Mouse (Mus musculus) megakaryocyte, adult 5-6 weeks (primary cell): ENCODE measurements around the gene Cacng5. TPM values are rescaled to one million over a fixed set of nuclear protein-coding genes. Genes with fewer than 3 reads are reported as not detected.

Source experiments
- ATAC-seq: 2 replicates; pipeline ENCODE4 v1.8.0; 2016; ENCODE audit warnings: mild to moderate bottlenecking, inconsistent platforms; ENCODE audit not compliant: poor library complexity, severe bottlenecking
- total RNA-seq, 2 experiments: library from RNA; stranded (forward) in 1 of 2; stranded (reverse) in 1 of 2; fragments of 153-499, 151-499 nt in 1 of 2; fragments of 221-1000, 200-1000 nt in 1 of 2; gene quantifications; 2 replicates each; pipeline versions ENCODE4 v1.2.3 to v1.2.4; 2015 to 2017

Gene Cacng5
- not detected in 2 replicates for total RNA-seq (2015)
- not detected in 2 replicates for total RNA-seq (2017)

DNA sequence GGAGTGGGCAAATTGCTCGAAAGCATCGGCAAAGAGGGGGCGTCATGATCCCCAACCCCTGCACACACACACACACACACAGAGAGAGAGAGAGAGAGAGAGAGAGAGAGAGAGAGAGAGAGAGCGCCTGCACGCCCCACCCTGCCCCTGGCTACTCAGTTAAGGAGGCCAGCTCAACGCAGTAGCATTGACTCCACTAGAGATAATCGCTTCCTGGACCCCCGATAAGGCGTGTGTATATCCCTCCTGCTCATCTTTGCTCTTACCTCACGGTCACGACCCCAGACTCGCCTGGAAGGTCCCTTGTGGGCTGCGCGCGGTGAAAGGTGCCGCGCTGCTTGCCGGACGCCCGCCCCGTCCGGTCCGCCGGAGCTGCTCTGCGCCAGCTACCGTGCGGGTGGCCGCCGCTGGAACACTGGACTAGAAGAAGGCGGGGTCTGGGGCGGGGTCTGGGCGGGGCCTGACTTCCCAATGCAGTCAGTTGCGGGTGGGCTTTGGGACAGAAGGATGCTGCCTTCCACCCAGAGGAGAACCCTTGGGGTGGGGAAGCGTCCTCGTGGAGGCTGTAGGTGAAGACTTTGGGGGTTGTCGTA is at the start of gene Cacng5:
Gene Cacng5 (minus strand): TSS at position 422 of the 593 bp plus-strand sequence.
- ATAC-seq, result no peak

DNA sequence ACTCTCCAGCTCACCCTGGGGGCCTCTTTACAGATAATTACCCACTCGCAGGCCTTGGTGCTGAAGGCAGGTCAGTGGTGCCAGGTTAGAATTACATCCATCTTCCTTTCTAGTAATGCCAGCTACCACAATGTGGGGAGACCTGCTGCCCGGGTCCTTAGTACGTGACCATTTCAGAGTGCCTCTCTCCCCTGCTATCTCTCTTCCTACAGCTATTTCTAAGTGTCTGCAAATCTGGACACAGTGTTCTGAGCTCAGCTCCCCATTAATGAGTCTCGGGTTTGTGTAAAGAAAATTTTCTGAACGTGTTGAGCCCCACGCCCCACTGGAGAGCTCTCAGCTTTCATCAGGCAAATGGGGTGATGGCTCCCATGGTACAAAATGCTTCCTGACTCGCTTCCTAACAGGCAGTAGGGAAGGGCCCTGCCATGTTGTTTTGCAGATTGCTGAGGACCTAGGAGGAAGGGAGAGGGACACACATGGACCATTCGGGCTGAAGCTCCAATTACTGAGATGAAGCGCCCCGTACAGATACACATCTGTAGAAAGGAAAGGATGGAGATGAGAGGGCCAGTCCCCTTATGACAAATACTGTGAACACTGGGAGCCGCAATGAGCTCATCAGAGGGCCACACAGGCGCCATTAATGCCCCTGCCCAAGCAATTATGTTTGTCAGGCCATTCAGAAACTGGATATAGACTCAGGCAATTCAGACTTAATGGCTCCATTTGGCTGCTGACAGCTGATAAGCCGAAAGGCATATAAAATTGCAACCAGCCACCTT is 42.9 kb upstream of the Cacng5 start:
- ATAC-seq, result no peak

DNA sequence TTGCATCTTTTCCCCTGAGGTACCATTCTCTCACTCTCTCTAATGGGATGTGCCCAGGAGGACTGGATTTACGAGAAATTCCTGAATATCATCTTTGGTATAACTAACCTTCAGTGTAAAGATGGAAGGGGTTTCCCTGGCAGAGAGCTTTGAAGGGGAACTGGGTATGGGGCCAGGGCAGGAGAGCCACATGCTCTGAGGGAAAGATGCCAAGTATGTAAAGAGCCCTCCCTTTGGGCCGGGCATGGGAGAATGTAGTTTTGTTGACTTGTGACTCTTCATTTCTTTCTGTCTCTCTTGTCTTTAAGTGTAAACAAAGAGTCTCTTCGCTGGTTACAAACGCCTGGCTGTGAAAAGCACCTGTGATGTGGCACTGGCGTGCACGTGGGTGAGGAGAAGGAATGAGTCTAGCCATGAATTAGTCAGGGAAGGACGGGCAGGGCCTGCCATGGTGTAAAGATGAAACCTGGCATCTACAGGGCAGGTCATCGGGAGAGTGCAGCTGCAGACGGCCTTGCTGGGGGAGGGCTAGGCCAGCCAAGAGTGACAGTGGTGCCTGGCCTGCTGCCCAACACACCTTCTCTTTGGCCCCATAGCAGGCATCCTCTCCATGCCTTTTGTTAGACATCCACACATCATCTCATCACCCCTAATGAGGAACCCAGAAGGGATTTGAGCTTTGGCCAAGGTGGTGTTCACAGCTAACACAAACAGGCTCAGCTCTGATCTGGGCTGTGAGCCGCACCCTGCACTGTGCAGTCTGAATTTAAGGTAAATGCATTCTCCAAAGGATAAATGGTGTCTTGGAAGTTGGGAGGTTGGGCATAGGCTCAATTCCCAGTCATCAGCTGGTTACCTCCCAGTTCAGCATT is 40.6 kb upstream of the Cacng5 start:
- ATAC-seq, result no peak

- ATAC-seq, result no peak
These were observed 36.6 kb upstream of the Cacng5 start for GRCm38 (mm10) chr11:107951431-107951830.

- no peak for ATAC-seq
These were observed 35.8 kb upstream of the Cacng5 start for GRCm38 (mm10) chr11:107950658-107951057.

- ATAC-seq, result no peak
These were observed 35.4 kb upstream of the Cacng5 start for GRCm38 (mm10) chr11:107950211-107950610.

- ATAC-seq, result no peak
These were observed 33.1 kb upstream of the Cacng5 start for GRCm38 (mm10) chr11:107947951-107948350.

DNA sequence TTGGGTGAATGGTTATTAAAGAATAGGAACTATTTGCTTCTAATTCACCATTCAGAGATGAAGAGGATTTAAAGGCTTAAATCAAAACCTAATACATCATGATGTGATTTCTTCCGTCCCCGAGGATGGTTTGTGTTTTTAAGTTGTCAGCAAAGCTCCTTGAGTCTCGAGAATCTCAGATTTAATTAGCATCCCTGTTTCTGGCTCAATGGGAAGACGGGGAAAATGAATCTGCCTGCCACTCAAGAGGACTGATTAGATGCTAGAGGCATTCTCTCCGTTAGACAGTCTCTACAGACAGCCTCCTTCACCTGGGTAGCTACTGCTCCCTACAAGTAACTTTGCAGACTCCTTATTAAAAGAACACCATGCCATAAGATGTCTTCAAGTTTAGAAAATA is 32.0 kb upstream of the Cacng5 start:
- ATAC-seq, result no peak

DNA sequence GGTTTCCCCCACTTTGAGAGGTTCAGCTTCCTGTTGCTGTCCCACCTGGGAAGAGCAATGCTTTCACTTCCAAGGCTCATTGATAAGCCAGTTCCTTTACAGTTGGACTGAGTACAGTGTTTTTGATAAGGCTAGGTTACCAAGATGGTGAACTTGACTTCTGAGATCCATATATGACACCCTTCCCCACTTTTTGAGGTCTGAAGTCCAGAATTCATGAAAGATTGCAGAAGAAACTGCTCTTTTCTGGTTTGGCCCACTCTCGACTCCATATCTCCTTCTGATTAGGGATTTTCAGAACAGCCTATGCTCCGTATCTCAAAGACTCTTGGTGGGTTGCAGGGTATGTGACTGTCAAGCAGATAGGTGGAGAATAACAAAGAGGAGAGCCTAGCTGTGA is 22.1 kb upstream of the Cacng5 start:
- no peak for ATAC-seq

GRCm38 (mm10) chr11:107931721-107932120 is 16.9 kb upstream of the Cacng5 start:
- ATAC-seq, result no peak

DNA sequence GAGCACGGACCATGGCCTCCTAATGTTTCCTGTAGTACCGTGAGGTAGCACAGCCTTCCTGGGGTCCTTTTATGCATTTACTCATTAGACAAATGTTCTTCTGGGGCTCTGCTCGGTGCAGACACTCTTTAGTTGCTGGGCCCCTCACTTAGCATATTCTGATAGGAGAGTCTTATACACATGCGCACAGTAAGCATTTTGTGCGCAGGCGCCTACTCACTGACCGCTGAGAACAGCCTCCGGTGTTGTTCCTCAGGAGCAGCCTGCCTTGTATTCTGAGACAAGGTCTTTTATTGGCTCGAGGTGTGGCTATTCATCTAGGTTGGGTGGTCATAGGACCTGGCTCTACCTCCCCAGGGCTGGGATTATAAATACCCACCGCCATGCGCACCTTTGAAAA is 16.4 kb upstream of the Cacng5 start:
- no peak for ATAC-seq

- ATAC-seq, result no peak
These were observed 14.9 kb upstream of the Cacng5 start for GRCm38 (mm10) chr11:107929712-107930111.

DNA sequence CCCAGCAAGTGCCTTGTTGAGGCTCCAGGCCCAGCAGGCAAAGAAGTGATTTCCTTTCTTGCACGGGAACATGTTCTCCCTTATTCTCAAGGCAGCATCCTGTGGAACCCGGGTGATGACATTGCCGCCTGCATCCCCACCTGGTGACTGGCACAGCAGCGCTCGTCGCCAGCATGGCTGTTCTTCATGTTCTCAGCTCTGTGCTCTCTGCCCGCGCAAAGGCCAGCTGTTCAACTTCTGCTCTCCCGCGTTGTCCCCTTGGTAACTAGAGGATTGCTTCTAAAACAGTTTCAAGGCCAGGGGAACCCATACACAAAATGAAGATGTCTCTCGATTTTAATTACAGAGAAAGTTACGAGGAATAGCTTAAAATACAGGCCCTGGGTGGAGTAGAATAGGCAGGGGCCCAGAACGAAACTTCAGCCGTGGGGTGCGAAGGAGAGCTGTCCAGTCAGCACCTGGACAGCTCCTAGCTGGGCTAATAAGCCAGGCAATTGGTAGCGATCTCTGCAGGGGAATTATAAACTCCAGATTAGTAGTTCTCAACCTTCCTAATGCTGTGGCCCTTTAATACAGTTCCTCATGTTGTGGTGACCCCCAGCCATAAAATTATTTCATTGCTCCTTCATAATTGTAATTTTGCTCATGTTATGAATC is 5.1 kb upstream of the Cacng5 start:
- ATAC-seq, result no peak

GRCm38 (mm10) chr11:107917721-107918235 is 2.9 kb upstream of the Cacng5 start:
- no peak for ATAC-seq

GRCm38 (mm10) chr11:107913317-107913716 is 1.5 kb downstream of the Cacng5 start:
- ATAC-seq, result no peak

- ATAC-seq, result no peak
These were observed 9.5 kb downstream of the Cacng5 start for GRCm38 (mm10) chr11:107905364-107905763.

GRCm38 (mm10) chr11:107903966-107904605 is 10.8 kb downstream of the Cacng5 start:
- ATAC-seq, result no peak

DNA sequence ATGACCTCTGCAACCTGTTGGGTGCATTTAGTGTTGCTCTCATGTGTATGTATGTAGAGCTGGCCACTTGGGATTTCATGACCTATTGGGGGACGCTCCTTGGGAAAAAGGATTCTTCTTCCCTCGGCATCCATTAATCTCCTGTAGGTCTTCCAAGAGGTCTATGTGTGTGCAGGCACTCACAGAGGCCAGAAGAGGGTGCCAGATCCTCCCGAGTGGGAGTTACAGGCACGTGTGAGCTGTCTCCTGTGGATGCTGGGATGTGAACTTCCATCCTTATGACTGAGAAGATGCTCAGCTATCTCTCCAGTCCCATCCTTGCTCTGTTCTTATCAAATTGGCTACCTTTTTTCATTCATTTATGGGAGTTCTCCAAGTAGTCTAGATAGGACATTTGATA is 14.4 kb downstream of the Cacng5 start:
- no peak for ATAC-seq

DNA sequence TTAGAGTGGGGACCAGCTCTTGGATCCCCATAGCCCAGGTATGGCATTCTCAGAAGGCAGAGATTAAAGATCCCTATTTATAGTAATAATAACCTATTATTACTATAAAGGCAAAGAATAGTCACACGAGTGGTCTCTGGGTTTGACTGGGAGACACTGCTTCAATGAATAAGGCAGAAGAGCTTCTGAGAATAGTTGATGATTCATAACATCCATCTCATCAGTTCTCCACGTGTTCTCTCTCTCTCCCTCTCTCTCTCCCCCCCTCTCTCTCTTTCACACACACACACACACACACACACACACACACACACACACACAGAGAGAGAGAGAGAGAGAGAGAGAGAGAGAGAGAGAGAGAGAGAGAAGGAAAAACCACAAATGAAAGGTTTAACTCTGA is 16.2 kb downstream of the Cacng5 start:
- no peak for ATAC-seq

DNA sequence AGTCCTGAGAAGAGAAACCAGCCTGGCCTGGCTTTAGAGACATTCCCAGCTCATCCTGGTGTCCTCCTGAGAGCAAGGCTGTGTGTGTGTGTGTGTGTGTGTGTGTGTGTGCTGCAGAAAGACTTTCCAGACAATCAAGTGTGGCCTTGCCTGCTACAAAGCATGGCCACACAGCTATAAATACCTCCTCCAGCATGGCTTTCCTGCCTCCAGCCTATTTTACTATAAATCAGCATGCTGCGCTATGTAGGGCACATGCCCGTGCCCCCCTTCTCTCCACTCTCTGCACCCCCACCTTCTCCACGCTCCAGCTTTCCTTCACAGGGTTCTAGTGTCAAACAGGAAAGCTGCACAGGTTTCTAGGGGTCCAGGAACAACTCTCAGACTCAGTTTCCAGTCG is 19.2 kb downstream of the Cacng5 start:
- ATAC-seq, result no peak
